Mouse (Mus musculus): ENCODE data around the gene Narfl.
"Not testable (repeated sequence)": the region's sequence is repeated elsewhere in the genome, so short reads cannot be mapped to it uniquely, and the experiment has no call there.

Gene Narfl

GRCm38 (mm10) chr17:25773549-25774120 lies at the start of gene Narfl:
Narfl (plus strand) TSS chr17:25773776.
- DNase-seq (ENCODE audit: low spot score), result peak; percentile 94

DNA sequence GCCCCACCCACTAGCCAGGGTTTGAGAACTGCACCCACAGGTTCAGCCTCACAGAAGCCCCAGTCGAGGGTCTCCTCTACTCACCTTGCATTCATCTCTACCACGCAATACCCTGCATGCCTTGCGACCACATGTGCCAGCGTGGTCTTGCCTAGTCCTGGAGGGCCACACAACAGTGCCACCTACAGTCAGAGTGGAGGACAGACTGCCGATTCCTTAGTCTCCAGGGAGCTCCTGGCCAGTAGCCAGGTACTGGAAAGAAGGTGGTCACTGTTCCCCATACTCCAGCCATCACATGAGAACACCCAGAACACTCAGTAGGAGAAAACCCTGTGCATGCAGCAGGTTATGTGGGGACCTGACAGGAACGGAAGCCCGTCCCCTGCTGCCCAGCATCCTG lies 49.7 kb upstream of the Narfl start:
- no peak for DNase-seq (ENCODE audit: low spot score)

DNA sequence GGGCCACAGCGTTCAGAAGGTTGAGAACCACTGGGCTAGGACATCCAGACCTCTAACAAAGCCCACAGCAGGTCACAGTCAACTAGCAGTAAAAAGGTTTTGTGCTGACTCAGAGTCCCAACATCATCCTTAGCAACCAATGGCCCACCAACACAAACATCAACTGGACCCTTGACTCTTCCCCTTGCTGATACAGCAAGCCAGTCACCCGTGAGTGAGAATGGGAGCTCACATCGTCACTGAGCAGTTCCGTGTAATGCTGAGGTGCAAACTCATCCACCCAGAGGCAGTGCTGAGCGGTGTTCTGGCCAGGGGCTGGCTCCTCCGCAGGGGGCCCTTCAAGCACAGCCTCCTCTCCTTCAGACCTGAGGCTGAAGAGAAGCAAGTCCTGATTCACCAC lies 48.3 kb upstream of the Narfl start:
- no peak for DNase-seq (ENCODE audit: low spot score)

DNA sequence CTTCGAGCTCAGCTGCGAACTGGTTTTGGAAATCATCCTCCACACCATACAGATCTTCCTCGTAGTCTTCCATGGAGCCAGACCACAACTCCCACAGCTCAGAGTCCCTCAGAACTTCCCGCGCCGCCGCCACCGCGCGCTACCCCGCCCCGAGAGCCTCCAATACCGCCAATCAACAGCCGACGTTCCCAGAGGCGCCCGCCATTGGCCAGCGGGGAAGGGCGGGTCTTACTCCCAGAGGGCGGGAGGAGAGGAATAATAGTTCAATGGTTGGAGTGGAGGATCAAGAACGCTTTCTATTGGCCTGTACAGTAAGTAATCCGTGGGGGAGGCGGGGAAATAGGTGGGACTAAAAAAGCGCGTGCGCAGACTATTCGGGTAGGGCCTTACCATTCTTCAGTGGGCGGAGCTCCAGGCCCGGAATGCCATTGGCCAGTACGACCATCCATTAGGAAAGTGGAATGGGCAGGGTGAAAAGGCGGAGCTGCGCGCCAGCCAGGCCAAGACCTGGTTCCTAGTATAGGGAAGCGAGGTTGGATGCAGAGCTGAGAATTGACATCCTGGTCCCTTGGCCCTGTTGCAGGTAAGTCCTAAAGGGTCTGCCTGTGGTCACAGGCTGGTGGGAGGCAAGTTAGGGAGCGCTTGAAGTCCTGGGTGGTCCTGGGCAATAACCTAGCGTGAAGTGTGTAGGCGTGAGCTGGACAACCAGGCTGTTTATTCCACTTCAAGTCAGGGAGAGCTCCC lies 46.1 kb upstream of the Narfl start, which contains the start of the genes Chtf18 and Rpusd1:
Gene Chtf18, minus strand, starts transcription at position 155 of the 744 bp plus-strand sequence.
Gene Rpusd1, plus strand, starts transcription at position 406 of the 744 bp plus-strand sequence.
- DNase-seq (ENCODE audit: low spot score), result peak; percentile 98

DNA sequence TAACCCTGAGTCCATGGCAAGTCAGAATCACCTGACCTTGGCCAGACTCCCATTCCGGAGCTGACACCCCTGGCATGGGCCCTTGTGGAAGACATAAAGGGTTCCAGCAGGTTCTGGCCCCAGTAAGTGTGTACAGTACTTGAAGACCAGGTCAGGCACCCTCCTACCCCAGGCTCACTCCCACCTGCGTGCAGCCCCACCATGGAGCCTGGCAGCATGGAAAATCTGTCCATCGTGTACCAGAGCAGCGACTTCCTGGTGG lies 45.6 kb upstream of the Narfl start:
- no peak for DNase-seq (ENCODE audit: low spot score)

- DNase-seq (ENCODE audit: low spot score), result no peak
Observed at GRCm38 (mm10) chr17:25732082-25732481, 41.5 kb upstream of the Narfl start.

DNA sequence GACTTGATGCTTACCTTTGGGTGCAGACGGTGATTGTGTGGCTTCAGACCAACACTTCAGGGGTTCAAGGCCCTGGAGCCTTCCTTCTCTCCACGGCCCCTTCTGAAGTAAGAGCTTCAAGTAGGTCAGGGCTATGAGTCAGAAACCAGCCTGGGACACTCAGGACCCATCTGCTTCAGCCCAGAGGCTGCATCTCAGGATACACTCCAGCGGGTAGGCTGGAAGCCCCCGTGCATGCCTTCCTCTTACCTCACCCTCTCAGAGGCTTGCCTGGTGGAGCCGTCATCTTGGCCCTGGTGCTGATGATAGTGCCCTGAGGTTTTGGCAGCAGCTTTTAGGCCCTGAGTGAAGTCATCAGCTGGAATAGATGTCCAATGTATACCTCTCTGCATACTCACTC lies 38.3 kb upstream of the Narfl start:
- no peak for DNase-seq (ENCODE audit: low spot score)

- no peak for DNase-seq (ENCODE audit: low spot score)
Observed at GRCm38 (mm10) chr17:25735745-25736144, 37.8 kb upstream of the Narfl start, which contains the start of gene Mslnl. Mslnl (plus strand) TSS chr17:25736042.

- no peak for DNase-seq (ENCODE audit: low spot score)
Observed at GRCm38 (mm10) chr17:25738861-25739260, 34.7 kb upstream of the Narfl start.

DNA sequence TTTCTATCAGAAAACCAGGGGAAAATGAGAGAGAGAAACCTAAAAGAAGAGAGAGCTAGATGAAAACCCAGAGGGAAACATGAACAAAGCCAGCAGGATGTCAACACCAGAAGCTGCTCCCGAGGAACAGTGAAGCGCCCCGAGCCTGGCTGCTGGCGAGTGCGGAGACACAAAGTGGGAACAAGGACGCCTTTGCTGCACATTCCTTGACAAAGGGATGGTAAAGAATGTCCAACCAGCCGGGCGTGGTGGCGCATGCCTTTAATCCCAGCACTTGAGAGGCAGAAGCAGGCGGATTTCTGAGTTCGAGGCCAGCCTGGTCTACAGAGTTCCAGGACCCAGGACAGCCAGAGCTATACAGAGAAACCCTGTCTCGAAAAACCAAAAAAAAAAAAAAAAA lies 32.1 kb upstream of the Narfl start:
- DNase-seq (ENCODE audit: low spot score), result not testable (repeated sequence)

DNA sequence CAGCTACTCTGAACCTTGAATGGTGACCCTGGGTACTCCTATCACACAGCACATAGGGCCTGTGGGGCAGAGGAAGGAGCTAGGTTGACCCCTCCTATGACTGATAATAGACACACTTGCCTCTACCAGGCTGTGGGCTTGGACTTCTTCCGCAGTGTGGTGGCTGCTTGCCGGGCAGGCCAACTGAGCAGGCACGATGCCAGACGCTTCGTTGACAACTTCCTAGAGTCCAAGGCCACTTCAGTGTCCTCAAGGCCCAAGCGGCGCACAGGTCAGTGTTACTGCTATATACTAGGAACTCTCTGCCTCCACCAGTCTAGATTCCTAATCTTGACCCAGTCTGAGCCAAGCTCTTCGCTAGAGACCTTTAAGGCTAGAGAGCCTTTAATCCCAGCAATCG lies 29.7 kb upstream of the Narfl start:
- DNase-seq (ENCODE audit: low spot score), result no peak

GRCm38 (mm10) chr17:25744311-25744710 lies 29.3 kb upstream of the Narfl start:
- DNase-seq (ENCODE audit: low spot score), result no peak

GRCm38 (mm10) chr17:25748238-25748637 lies 25.3 kb upstream of the Narfl start:
- DNase-seq (ENCODE audit: low spot score), result no peak

DNA sequence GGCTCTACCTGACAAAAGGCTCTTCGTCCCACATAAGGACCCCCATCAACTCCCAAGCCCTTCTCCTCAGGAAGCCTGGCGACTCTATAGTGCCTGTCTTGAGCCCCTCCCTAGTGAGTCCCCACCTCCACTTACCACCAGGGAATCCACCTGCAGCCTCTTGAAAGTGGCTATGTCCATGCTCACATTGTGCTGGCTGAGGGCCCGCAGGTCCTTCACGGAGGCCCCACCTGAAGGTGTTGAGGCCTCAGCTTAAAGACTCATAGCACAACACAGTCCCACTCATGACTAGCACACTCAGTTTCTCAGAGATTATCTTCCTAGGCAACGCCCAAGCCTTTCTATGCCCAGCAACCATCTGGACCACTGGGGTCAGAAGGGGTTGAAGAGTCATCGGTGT lies 24.3 kb upstream of the Narfl start:
- no peak for DNase-seq (ENCODE audit: low spot score)

GRCm38 (mm10) chr17:25751446-25751845 lies 22.1 kb upstream of the Narfl start:
- DNase-seq (ENCODE audit: low spot score), result no peak

DNA sequence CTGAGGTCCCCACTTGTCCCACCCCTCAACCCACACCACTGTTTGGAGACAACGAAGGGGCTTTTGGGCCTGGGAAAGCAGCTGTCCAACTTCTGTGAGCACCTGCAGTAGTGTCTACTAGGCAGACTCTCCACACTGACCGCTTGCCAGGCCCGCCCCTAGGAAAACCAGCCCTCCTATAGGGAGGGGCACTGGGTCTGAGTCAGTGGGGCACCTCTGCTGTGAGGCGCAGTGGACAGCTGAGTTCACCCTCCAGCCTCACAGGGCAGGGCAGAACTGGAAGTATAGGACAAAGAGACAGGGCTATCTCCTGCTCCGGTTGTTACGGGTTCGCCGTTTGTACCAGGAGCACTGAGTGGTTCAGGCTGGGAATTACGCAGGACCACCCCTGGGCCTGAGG lies 19.3 kb upstream of the Narfl start, which contains the start of gene Msln:
Gene Msln, minus strand, starts transcription at position 138 of the 400 bp plus-strand sequence.
- DNase-seq (ENCODE audit: low spot score), result no peak

- no peak for DNase-seq (ENCODE audit: low spot score)
Observed at GRCm38 (mm10) chr17:25755086-25755485, 18.5 kb upstream of the Narfl start.

DNA sequence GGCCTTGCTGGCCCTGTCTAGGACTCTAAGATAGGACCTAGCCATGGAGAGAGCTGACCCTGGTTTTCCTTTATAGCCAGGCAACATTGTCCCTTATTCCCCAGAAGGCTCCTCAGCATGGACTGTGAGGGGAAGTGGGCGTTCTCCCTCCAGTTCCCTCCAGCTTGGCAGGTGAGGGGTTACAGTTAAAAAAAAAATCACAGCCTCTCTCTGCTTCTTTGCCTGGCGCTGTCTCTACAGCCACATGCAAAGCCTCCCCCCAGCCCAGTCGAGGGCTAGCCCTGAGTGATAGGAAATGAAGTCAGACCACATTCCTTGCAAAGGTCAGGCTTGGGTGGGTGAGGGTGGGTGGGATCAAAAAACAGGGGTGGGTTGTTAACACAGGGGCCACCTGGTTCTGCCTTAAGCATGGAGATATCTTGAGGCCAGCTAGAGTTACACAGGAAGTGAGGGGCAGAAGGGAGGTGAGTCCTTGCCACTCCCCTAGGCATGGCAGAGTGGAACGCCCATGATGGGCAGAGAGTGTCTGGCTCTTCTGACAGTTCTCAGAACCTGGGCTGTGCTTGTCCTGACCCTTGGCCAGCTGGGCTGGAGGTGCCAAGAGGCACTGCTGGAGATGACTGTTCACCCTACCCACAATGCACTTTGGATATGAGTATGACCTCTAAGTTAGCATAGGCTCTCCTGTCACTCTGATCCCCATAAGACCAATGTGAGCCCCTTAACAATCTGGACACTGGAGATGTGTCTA lies 17.8 kb upstream of the Narfl start:
- no peak for DNase-seq (ENCODE audit: low spot score)

- no peak for DNase-seq (ENCODE audit: low spot score)
Observed at GRCm38 (mm10) chr17:25756378-25757242, 17.0 kb upstream of the Narfl start.

DNA sequence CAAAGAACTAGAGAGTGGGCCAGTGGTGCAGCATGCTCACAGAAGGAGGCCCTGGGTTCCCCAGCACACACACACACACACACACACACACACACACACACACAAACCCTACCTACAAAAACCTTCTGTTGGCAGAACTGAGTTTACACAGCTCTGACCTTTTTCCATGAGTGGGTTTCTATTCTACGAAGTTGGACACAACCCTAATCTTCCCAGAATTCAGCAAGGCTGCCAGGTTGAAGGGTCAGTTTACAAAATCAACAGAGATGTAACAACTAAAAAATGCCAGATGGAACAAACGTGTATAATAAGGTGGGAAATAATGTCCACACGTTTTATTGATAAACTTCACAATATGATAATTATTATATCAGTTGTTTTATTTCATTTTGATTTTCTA lies 15.9 kb upstream of the Narfl start:
- no peak for DNase-seq (ENCODE audit: low spot score)

DNA sequence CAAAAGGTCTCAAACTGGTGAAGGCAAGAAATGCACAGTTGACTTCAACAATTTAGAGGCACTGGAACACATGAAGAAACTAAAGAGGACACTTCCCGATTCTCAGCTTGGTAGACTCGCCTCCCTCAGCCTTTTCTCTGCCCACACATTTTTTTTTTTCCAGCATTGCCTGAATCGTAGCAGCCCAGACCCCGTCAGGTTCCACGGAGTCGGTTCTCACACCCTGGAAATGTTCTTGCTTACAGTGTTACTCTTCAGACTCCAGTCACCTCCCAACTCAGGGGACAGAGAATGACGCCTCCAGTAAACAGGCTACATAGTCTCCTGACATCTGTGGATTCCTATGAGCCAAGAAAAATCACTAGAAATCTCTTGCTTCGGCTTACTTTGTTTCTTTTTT lies 13.4 kb upstream of the Narfl start:
- DNase-seq (ENCODE audit: low spot score), result no peak

- DNase-seq (ENCODE audit: low spot score), result no peak
Observed at GRCm38 (mm10) chr17:25761561-25761970, 12.0 kb upstream of the Narfl start.

Measured in spleen, adult 12 weeks (tissue).